Mouse (Mus musculus): ENCODE results near the gene Runx2.

DNA sequence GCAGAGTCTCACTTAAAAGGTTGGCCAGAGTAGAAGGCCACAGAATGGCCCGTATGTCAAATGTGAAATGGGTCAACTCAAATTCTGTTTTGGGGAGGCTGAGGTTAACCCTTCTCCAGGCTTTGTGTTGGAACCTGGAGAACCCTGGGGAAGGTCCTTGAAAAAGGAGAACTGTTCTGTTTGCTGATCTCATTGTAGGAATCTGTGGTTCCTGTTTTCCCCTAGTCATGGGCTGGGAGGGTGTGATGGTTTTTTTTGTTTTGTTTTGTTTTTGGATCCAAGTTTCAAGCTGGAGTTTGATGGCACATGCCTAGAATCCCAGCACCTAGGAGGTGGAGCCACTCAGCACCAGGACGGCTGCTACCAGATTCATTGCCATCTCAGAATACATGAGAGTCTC, 31.5 kb downstream of the Runx2 start:
- TF ChIP-seq CHD2 (IDR thresholded peaks at IDR 0.05; ENCODE audit: low read depth, low read length) (no peak), ZNF384 (IDR thresholded peaks at IDR 0.05; ENCODE audit: low read depth, low read length) (no peak)

All from ES-E14 (cell line).